Mouse (Mus musculus): ENCODE results near the gene Rarg. TPM values are rescaled to one million over a fixed set of nuclear protein-coding genes. Genes with fewer than 3 reads are reported as not detected.

The Rarg gene
- polyA plus RNA-seq, 1 experiment: 30.4 TPM

- Histone ChIP-seq H3K4me1 (ENCODE audit: control insufficient read depth, insufficient read depth, low read length) (peaks cover 40% of the 10 kb centered on the region), H3K4me3 (ENCODE audit: insufficient read depth, low read length) (peak overlapping the region; percentile 97), H3K27ac (ENCODE audit: insufficient read depth, low read depth, low read length) (peak overlapping the region; percentile 84)
- TF ChIP-seq CTCF (IDR thresholded peaks at IDR 0.05; ENCODE audit: low read depth, low read length): no peak
- no peak for TF ChIP-seq POLR2A (IDR thresholded peaks at IDR 0.05; ENCODE audit: borderline replicate concordance, low read depth, low read length)
Observed at GRCm38 (mm10) chr15:102279783-102280520, 22.6 kb upstream of the Rarg start.

- Histone ChIP-seq H3K27ac (ENCODE audit: insufficient read depth, low read depth, low read length) (peak within 1 kb of the TSS; percentile 84), H3K4me1 (ENCODE audit: control insufficient read depth, insufficient read depth, low read length) (peaks cover 39% of the 10 kb centered on the region), H3K4me3 (ENCODE audit: insufficient read depth, low read length) (peak within 1 kb of the TSS; percentile 97)
- TF ChIP-seq CTCF (IDR thresholded peaks at IDR 0.05; ENCODE audit: low read depth, low read length) (peak; percentile 18), POLR2A (IDR thresholded peaks at IDR 0.05; ENCODE audit: borderline replicate concordance, low read depth, low read length) (no peak; the same call in 1 of the 2 replicates)
Observed at GRCm38 (mm10) chr15:102279092-102279782, 21.9 kb upstream of the Rarg start, which contains the start of gene Mfsd5. Gene Mfsd5 (plus strand): TSS chr15:102279454.

- peaks cover 37% of the 10 kb centered on the region for H3K4me1 ChIP-seq (ENCODE audit: control insufficient read depth, insufficient read depth, low read length)
- TF ChIP-seq POLR2A (IDR thresholded peaks at IDR 0.05; ENCODE audit: borderline replicate concordance, low read depth, low read length) (no peak), CTCF (IDR thresholded peaks at IDR 0.05; ENCODE audit: low read depth, low read length) (no peak)
- peak overlapping the region; percentile 60 for H3K27ac ChIP-seq (ENCODE audit: insufficient read depth, low read depth, low read length)
- H3K4me3 ChIP-seq (ENCODE audit: insufficient read depth, low read length): peak overlapping the region; percentile 97
Observed at GRCm38 (mm10) chr15:102278726-102279091, 21.4 kb upstream of the Rarg start.

DNA sequence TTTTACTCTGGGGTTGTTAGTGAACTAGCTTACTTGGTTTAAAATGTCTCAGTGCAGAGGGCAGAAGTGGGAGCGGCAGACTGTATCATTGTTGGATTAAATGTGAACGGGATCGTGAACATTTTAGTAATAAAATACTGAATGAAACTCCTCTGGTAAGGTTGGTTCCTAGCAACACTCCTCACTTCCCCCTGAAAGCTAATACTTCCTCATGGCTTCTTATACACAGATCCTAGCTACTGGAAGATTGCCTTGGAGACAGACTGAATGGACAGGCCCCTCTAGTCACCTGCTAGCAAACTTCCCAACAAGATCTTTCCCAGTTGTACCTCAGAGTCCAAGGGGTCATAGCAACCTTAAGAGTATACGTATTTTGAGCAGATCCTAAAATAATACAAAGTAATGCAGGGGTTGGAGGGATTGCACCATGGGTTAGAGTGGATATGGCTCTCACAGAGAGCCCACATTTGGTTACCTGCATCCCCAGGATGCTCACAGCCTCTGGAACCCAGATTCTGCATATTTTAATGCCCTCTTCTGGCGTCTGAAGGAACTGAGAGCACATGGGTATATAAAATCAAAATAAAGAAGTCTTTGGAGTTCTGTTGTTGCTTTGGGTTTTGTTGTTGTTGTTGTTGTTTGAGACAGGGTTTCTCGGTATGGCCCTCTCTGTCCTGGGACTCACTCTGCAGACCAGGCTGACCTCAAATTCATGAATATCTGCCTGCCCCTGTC lies 16.8 kb upstream of the Rarg start:
- no peak overlapping the region for H3K4me3 ChIP-seq (ENCODE audit: insufficient read depth, low read length)
- TF ChIP-seq POLR2A (IDR thresholded peaks at IDR 0.05; ENCODE audit: borderline replicate concordance, low read depth, low read length) (no peak), CTCF (IDR thresholded peaks at IDR 0.05; ENCODE audit: low read depth, low read length) (no peak)
- peaks cover 14% of the 10 kb centered on the region for H3K4me1 ChIP-seq (ENCODE audit: control insufficient read depth, insufficient read depth, low read length)
- H3K27ac ChIP-seq (ENCODE audit: insufficient read depth, low read depth, low read length): no peak overlapping the region

GRCm38 (mm10) chr15:102271441-102271840 lies 14.1 kb upstream of the Rarg start:
- TF ChIP-seq CTCF (IDR thresholded peaks at IDR 0.05; ENCODE audit: low read depth, low read length): no peak
- no peak for TF ChIP-seq POLR2A (IDR thresholded peaks at IDR 0.05; ENCODE audit: borderline replicate concordance, low read depth, low read length)
- no peak overlapping the region for H3K4me3 ChIP-seq (ENCODE audit: insufficient read depth, low read length)
- no peak overlapping the region for H3K27ac ChIP-seq (ENCODE audit: insufficient read depth, low read depth, low read length)
- H3K4me1 ChIP-seq (ENCODE audit: control insufficient read depth, insufficient read depth, low read length): peaks cover 10% of the 10 kb centered on the region

- peaks cover 10% of the 10 kb centered on the region for H3K4me1 ChIP-seq (ENCODE audit: control insufficient read depth, insufficient read depth, low read length)
- no peak within 1 kb of the TSS for H3K27ac ChIP-seq (ENCODE audit: insufficient read depth, low read depth, low read length)
- TF ChIP-seq CTCF (IDR thresholded peaks at IDR 0.05; ENCODE audit: low read depth, low read length): no peak
- no peak for TF ChIP-seq POLR2A (IDR thresholded peaks at IDR 0.05; ENCODE audit: borderline replicate concordance, low read depth, low read length)
- H3K4me3 ChIP-seq (ENCODE audit: insufficient read depth, low read length): no peak within 1 kb of the TSS
Observed at GRCm38 (mm10) chr15:102270274-102270960, 13.1 kb upstream of the Rarg start, which contains the start of gene Gm9918. Gene Gm9918 (plus strand): TSS chr15:102270563.

GRCm38 (mm10) chr15:102265548-102265947 lies 8.2 kb upstream of the Rarg start:
- Histone ChIP-seq H3K27ac (ENCODE audit: insufficient read depth, low read depth, low read length) (no peak overlapping the region), H3K4me3 (ENCODE audit: insufficient read depth, low read length) (no peak overlapping the region), H3K4me1 (ENCODE audit: control insufficient read depth, insufficient read depth, low read length) (0 out of 2 replicates have a peak, but pooled peaks cover 6% of the 10 kb centered on the region)
- no peak for TF ChIP-seq POLR2A (IDR thresholded peaks at IDR 0.05; ENCODE audit: borderline replicate concordance, low read depth, low read length)
- peak; percentile 20; the same call in 1 of the 2 replicates for TF ChIP-seq CTCF (IDR thresholded peaks at IDR 0.05; ENCODE audit: low read depth, low read length)

- Histone ChIP-seq H3K4me1 (ENCODE audit: control insufficient read depth, insufficient read depth, low read length) (0 out of 2 replicates have a peak, but pooled peaks cover 6% of the 10 kb centered on the region), H3K4me3 (ENCODE audit: insufficient read depth, low read length) (no peak overlapping the region), H3K27ac (ENCODE audit: insufficient read depth, low read depth, low read length) (no peak overlapping the region)
- TF ChIP-seq CTCF (IDR thresholded peaks at IDR 0.05; ENCODE audit: low read depth, low read length) (no peak), POLR2A (IDR thresholded peaks at IDR 0.05; ENCODE audit: borderline replicate concordance, low read depth, low read length) (no peak)
Observed at GRCm38 (mm10) chr15:102263037-102263436, 5.7 kb upstream of the Rarg start.

DNA sequence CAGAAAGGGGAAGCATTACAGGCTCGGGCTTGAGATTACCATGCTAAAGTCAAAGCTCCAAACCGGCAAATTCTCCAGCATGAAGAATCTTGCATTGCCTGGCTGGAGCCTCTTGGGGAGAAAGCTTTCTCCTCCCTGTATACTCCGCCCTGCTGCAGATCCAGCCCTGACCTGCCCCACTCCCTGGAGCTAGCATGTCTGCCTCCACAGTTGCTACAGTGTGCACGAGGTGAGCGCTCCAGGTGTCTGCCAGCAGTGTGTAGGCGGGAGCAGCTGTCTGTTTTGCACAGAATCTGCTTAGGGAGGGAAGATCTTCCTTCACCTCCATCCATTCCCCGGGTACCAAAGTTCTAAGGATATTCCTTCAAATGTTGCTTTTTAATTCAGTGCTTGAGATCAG lies 5.3 kb upstream of the Rarg start:
- TF ChIP-seq CTCF (IDR thresholded peaks at IDR 0.05; ENCODE audit: low read depth, low read length): no peak
- no peak for TF ChIP-seq POLR2A (IDR thresholded peaks at IDR 0.05; ENCODE audit: borderline replicate concordance, low read depth, low read length)
- Histone ChIP-seq H3K4me1 (ENCODE audit: control insufficient read depth, insufficient read depth, low read length) (0 out of 2 replicates have a peak, but pooled peaks cover 6% of the 10 kb centered on the region), H3K4me3 (ENCODE audit: insufficient read depth, low read length) (no peak overlapping the region), H3K27ac (ENCODE audit: insufficient read depth, low read depth, low read length) (no peak overlapping the region)

Data from bone marrow macrophage, adult 2 months (primary cell).